Mouse (Mus musculus) lung, postnatal 0 days (tissue): ENCODE measurements around the gene Rps6.

Source experiments
- CTCF ChIP-seq: IDR thresholded peaks from 2 replicates; pipeline ENCODE4 v1.5.1; 2016; ENCODE audit warnings: antibody characterized with exemption, mild to moderate bottlenecking
- EP300 ChIP-seq: IDR thresholded peaks from 2 replicates; pipeline ENCODE4 v1.6.1; 2016; ENCODE audit warnings: antibody characterized with exemption, mild to moderate bottlenecking, control low read depth

GRCm38 (mm10) chr4:86852018-86852417, 5.2 kb downstream of the Rps6 start:
- TF ChIP-seq CTCF (no peak), EP300 (no peak)
